Mouse (Mus musculus) E14TG2a.4 (cell line): Measurements from ENCODE around the gene Ninj1.

Source experiments
- CTCF ChIP-seq: conservative IDR thresholded peaks from 2 replicates; pipeline ENCODE4 v1.5.1; 2014; ENCODE audit warnings: low read length
- NANOG ChIP-seq: IDR thresholded peaks from 2 replicates; pipeline ENCODE4 v1.6.1; 2014; ENCODE audit warnings: borderline replicate concordance, low read length, mixed read lengths
- POU5F1 ChIP-seq: IDR thresholded peaks from 2 replicates; pipeline ENCODE4 v1.6.1; 2014; ENCODE audit warnings: low read length, borderline replicate concordance

- no peak for TF ChIP-seq CTCF
- TF ChIP-seq POU5F1, result no peak
- no peak for TF ChIP-seq NANOG
Measured at GRCm38 (mm10) chr13:49216220-49216552, 28.9 kb downstream of the Ninj1 start.
